Comparison of ENCODE assay signal across 32 mouse cellular contexts in genomic region chr1:43072561-43072960, GRCm38 (mm10).
"Had no signal": no experiment of that assay in that cellular context is flagged by ENCODE, and none has a peak within 500 bp of the region (broad histone marks: within the 10 kb centered on the region; RNA-seq: fewer than 3 reads in every experiment).

No protein-coding gene starts in this region.

- H3K9ac ChIP-seq: limb, embryonic 12.5 days; limb, embryonic 13.5 days; limb, embryonic 15.5 days; liver, embryonic 12.5 days; liver, embryonic 13.5 days; liver, embryonic 14.5 days; liver, embryonic 15.5 days; liver, postnatal 0 days; lung, embryonic 14.5 days; lung, embryonic 15.5 days; midbrain, embryonic 12.5 days; midbrain, embryonic 13.5 days; midbrain, embryonic 15.5 days; neural tube, embryonic 12.5 days had no signal

- H3K4me1 ChIP-seq: limb, embryonic 10.5 days; limb, embryonic 12.5 days; limb, embryonic 13.5 days; limb, embryonic 15.5 days; liver, embryonic 12.5 days; liver, embryonic 15.5 days; lung, embryonic 15.5 days; midbrain, embryonic 10.5 days; midbrain, embryonic 12.5 days; midbrain, embryonic 13.5 days; midbrain, embryonic 15.5 days; neural tube, embryonic 12.5 days had no signal

- ATAC-seq: liver, embryonic 12.5 days; liver, postnatal 0 days; lung, postnatal 0 days; midbrain, embryonic 13.5 days; midbrain, embryonic 15.5 days; midbrain, embryonic 16.5 days had no signal

- H3K9me3 ChIP-seq: limb, embryonic 10.5 days; limb, embryonic 12.5 days; limb, embryonic 13.5 days; limb, embryonic 15.5 days; liver, embryonic 12.5 days; liver, embryonic 13.5 days; liver, embryonic 15.5 days; lung, embryonic 15.5 days; megakaryocyte, embryonic 14.5 days; midbrain, embryonic 10.5 days; midbrain, embryonic 12.5 days; midbrain, embryonic 13.5 days; midbrain, embryonic 15.5 days; neural tube, embryonic 12.5 days had no signal

- H3K4me2 ChIP-seq: limb, embryonic 12.5 days; limb, embryonic 13.5 days; limb, embryonic 15.5 days; liver, embryonic 11.5 days; liver, embryonic 12.5 days; liver, embryonic 13.5 days; liver, embryonic 15.5 days; lung, embryonic 14.5 days; lung, embryonic 15.5 days; midbrain, embryonic 11.5 days; midbrain, embryonic 12.5 days; midbrain, embryonic 13.5 days; midbrain, embryonic 15.5 days; neural tube, embryonic 12.5 days had no signal

- H3K27ac ChIP-seq: limb, embryonic 10.5 days; limb, embryonic 12.5 days; limb, embryonic 13.5 days; limb, embryonic 15.5 days; liver, embryonic 12.5 days; liver, embryonic 13.5 days; liver, embryonic 14.5 days; liver, embryonic 15.5 days; lung, embryonic 15.5 days; macrophage; midbrain, embryonic 10.5 days; midbrain, embryonic 12.5 days; midbrain, embryonic 13.5 days; midbrain, embryonic 15.5 days; neural tube, embryonic 12.5 days had no signal

- H3K27me3 ChIP-seq: limb, embryonic 12.5 days; limb, embryonic 13.5 days; limb, embryonic 15.5 days; liver, embryonic 12.5 days; liver, embryonic 13.5 days; liver, embryonic 15.5 days; lung, embryonic 15.5 days; megakaryocyte, embryonic 14.5 days; midbrain, embryonic 12.5 days; midbrain, embryonic 13.5 days; midbrain, embryonic 15.5 days; neural tube, embryonic 12.5 days had no signal

- H3K4me3 ChIP-seq: limb, embryonic 10.5 days; limb, embryonic 12.5 days; limb, embryonic 13.5 days; limb, embryonic 15.5 days; liver, embryonic 12.5 days; liver, embryonic 13.5 days; liver, embryonic 15.5 days; lung, embryonic 15.5 days; megakaryocyte, embryonic 14.5 days; midbrain, embryonic 10.5 days; midbrain, embryonic 12.5 days; midbrain, embryonic 13.5 days; midbrain, embryonic 15.5 days; myocyte; neural tube, embryonic 12.5 days had no signal

- DNase-seq: left cerebral cortex, postnatal 4 days; liver; liver, embryonic 13.5 days; liver, postnatal 0 days; lung, adult 18-20 months; lung, adult 2 months; lung, embryonic 14.5 days; lung, postnatal 10 days; lung, postnatal 14 days; lung, postnatal 36 days; lung, postnatal 4 days; midbrain, embryonic 14.5 days had no signal
